Mouse (Mus musculus) heart, embryonic 15.5 days (tissue): ENCODE measurements at regions not wholly inside any gene's neighbourhood (a gene's known extent, or its start where the extent isn't known, plus 50 kb on each side); places are given as distances from the start of the nearest gene placed in this dataset.
A peak's percentile ranks its signal among the peaks of the same experiment; 100 is the strongest.

ENCODE experiments used
- ATAC-seq: fragments of 200-750 bp; cut with Nextera tagmentation; replicated peaks from 2 replicates; pipeline ENCODE4 v1.8.0; 2017; ENCODE audit warnings: low read depth, moderate TSS enrichment; ENCODE audit not compliant: insufficient number of reproducible peaks, insufficient read depth, low FRiP score
- H3K27ac ChIP-seq: fragments of 300-500 bp; sonication (generic); 2 replicates; pipeline ENCODE4 v1.5.1; 2015; ENCODE audit warnings: mild to moderate bottlenecking, inconsistent platforms
- H3K27me3 ChIP-seq: fragments of 300-500 bp; sonication (generic); 2 replicates; pipeline ENCODE4 v1.6.1; 2015; ENCODE audit warnings: inconsistent platforms
- H3K36me3 ChIP-seq: fragments of 300-500 bp; sonication (generic); 2 replicates; pipeline ENCODE4 v1.6.1; 2015; ENCODE audit warnings: mild to moderate bottlenecking, inconsistent platforms
- H3K4me1 ChIP-seq: fragments of 300-500 bp; sonication (generic); replicated peaks from 2 replicates; pipeline ENCODE4 v1.6.1; 2015; ENCODE audit warnings: inconsistent platforms
- H3K4me2 ChIP-seq: fragments of 300-500 bp; sonication (generic); 2 replicates; pipeline ENCODE4 v1.6.1; 2015; ENCODE audit warnings: inconsistent platforms, mild to moderate bottlenecking, moderate library complexity
- H3K4me3 ChIP-seq: fragments of 300-500 bp; sonication (generic); 2 replicates; pipeline ENCODE4 v1.5.1; 2015; ENCODE audit warnings: mild to moderate bottlenecking, inconsistent platforms
- H3K9ac ChIP-seq: fragments of 300-500 bp; sonication (generic); 2 replicates; pipeline ENCODE4 v1.6.1; 2015; ENCODE audit warnings: mild to moderate bottlenecking, inconsistent platforms
- H3K9me3 ChIP-seq: fragments of 300-500 bp; sonication (generic); replicated peaks from 2 replicates; pipeline ENCODE4 v1.6.1; 2016; ENCODE audit warnings: inconsistent platforms
- WGBS: fragments of 180-500 bp; shearing (Covaris S2); methylation state at CpG from one replicate; pipeline ENCODE4 v1.1.7; 2015; ENCODE audit warnings: mixed read lengths; 5-methylcytosine and 5-hydroxymethylcytosine counted together

DNA sequence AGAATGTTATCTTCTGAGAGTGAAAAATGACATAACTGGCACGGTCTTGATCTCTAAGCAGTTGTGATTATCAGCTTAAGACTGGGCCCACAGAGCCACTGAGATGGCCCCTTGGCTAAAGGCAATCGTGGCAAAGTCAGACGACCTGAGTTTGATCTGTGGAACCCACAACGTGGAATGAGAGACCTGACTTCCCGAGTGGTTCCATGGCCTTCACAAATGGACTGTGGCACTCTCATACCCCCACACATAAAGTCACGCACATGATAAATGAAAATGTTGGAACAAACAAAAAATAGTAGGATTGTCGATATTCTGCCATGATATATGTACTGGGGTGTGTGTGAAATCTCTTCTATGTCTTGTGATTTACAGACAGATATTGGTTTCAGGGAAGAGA, 192.5 kb upstream of the Krr1 start:
- Histone ChIP-seq H3K36me3 (no peaks in the 10 kb centered on the region), H3K9me3 (no peaks in the 10 kb centered on the region), H3K9ac (no peak overlapping the region), H3K4me1 (peaks cover 6% of the 10 kb centered on the region; the same call in 1 of the 2 replicates), H3K27ac (no peak overlapping the region), H3K4me2 (no peak overlapping the region), H3K4me3 (no peak overlapping the region), H3K27me3 (no peaks in the 10 kb centered on the region)
- WGBS = 86% methylated on average over 7 of the region's 7 CpGs
- ATAC-seq = no peak

DNA sequence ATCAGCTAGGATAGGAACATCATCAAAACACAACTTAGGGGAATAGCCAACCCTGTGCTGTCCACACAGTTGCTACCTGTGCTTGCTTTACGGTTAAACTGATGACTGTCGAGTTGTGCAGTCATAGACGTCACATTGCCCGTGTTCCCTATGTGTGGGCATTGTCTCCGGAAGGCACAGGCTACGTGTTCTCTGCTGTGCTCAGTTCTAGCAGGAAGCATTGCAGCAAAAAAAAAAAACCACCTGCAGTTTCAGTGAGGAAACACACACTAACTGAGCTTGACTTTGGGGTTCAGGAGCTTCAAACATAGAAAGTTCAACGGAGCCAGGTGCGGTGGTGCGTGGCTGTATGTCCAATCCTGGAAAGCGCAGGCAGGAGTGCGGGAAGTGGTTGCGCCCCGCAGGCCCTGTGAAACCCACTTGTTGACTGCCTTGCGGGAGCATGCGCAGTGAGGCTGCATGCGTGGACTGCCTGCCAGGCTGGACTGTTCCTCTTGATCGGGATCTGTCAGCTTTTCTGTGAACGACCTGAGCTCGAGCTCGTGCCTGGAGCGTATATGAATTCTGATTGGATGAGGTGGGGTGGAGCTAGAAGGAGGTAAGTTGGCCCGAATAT, 190.2 kb upstream of the Krr1 start:
- H3K4me2 ChIP-seq = no peak overlapping the region
- H3K36me3 ChIP-seq = no peaks in the 10 kb centered on the region
- H3K9me3 ChIP-seq = no peaks in the 10 kb centered on the region
- no peaks in the 10 kb centered on the region for H3K27me3 ChIP-seq
- 84% methylated on average over 22 of the region's 22 CpGs for WGBS
- H3K27ac ChIP-seq = no peak overlapping the region
- peaks cover 6% of the 10 kb centered on the region; the same call in 1 of the 2 replicates for H3K4me1 ChIP-seq
- H3K9ac ChIP-seq = no peak overlapping the region
- H3K4me3 ChIP-seq = no peak overlapping the region
- no peak for ATAC-seq

DNA sequence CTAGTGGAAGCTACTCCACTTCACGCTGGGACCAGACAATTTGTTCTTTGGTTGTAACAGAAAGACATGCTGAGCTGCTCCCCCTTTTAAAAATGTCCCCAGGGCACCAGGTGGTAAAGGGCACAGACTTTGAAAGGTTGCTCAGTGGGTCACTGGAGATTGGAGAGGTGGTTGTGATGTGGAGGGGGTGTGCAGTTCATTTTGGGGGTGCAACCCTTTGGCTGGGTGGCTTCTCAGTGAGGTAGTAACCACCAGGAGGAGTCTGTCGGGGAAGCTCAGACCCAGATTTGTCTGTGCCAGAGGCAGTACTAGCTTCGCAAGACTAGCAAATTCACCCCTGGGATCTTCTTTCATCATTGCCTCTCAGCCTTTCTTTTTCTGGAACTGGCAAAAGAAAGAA, 189.0 kb upstream of the Krr1 start:
- Histone ChIP-seq H3K4me2 (no peak overlapping the region), H3K9me3 (no peaks in the 10 kb centered on the region), H3K27me3 (no peaks in the 10 kb centered on the region), H3K36me3 (no peaks in the 10 kb centered on the region), H3K27ac (no peak overlapping the region), H3K4me1 (peaks cover 6% of the 10 kb centered on the region; the same call in 1 of the 2 replicates), H3K4me3 (no peak overlapping the region), H3K9ac (no peak overlapping the region)
- no peak for ATAC-seq
- WGBS = 80% methylated on average over 3 of the region's 3 CpGs

- no peak for ATAC-seq
- Histone ChIP-seq H3K9ac (no peak overlapping the region), H3K27me3 (no peaks in the 10 kb centered on the region), H3K9me3 (no peaks in the 10 kb centered on the region), H3K4me2 (no peak overlapping the region), H3K4me3 (no peak overlapping the region), H3K27ac (no peak overlapping the region), H3K36me3 (no peaks in the 10 kb centered on the region), H3K4me1 (peaks cover 6% of the 10 kb centered on the region; the same call in 1 of the 2 replicates)
- 56% methylated on average over 12 of the region's 12 CpGs for WGBS
These were observed 188.2 kb upstream of the Krr1 start for GRCm38 (mm10) chr10:111784065-111784853.

DNA sequence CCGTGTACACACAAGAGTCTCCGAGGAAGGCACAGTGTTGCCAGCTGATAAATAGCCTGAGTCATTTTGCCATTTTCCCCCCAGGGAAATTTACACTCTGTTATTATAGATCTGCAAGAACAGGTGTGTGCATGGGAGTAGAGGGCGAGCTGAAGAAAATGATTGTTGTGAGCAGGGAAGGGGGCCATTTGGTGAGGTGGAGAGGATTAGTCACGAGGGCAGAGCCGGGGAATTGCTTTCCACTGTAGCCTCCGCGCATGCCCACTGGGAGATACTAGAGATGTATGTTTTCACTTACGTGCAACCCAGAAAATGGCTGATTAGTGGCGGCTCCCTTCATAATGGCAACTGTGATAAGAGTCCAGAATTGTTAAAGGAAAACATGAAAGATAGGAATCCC, 185.3 kb upstream of the Krr1 start:
- Histone ChIP-seq H3K4me1 (peaks cover 6% of the 10 kb centered on the region; the same call in 1 of the 2 replicates), H3K27ac (no peak overlapping the region), H3K36me3 (no peaks in the 10 kb centered on the region), H3K4me3 (no peak overlapping the region), H3K27me3 (no peaks in the 10 kb centered on the region), H3K9me3 (no peaks in the 10 kb centered on the region), H3K4me2 (no peak overlapping the region), H3K9ac (no peak overlapping the region)
- ATAC-seq = no peak
- 63% methylated on average over 9 of the region's 9 CpGs for WGBS

DNA sequence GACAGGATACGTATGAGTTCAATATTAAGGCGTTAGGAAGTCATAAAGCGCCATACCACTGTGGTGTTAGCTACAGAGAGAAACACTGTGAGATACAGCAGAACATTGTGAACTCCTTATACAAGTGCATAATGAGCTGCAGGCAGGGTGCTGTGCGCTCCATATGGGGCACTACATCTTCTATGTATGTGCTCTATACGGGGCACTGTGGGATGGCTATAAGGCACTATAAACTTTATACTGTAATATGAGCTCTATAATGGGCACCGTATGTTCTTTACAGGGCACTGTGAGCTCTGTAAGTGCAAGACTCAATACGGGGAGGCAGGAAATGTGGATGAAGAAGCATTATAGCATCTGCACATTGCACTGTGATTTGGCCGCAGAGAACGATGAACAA, 183.2 kb upstream of the Krr1 start:
- Histone ChIP-seq H3K4me2 (no peak overlapping the region), H3K9me3 (no peaks in the 10 kb centered on the region), H3K4me3 (no peak overlapping the region), H3K27me3 (no peaks in the 10 kb centered on the region), H3K36me3 (no peaks in the 10 kb centered on the region), H3K9ac (no peak overlapping the region), H3K27ac (no peak overlapping the region), H3K4me1 (peaks cover 6% of the 10 kb centered on the region; the same call in 1 of the 2 replicates)
- WGBS = 91% methylated on average over 9 of the region's 9 CpGs
- ATAC-seq = no peak

- no peak for ATAC-seq
- H3K4me1 ChIP-seq = peaks cover 3% of the 10 kb centered on the region; the same call in 1 of the 2 replicates
- no peak overlapping the region for H3K27ac ChIP-seq
- H3K9ac ChIP-seq = no peak overlapping the region
- H3K9me3 ChIP-seq = no peaks in the 10 kb centered on the region
- no peaks in the 10 kb centered on the region for H3K36me3 ChIP-seq
- no peak overlapping the region for H3K4me2 ChIP-seq
- WGBS = 86% methylated on average over 2 of the region's 2 CpGs
- no peak overlapping the region for H3K4me3 ChIP-seq
- no peaks in the 10 kb centered on the region for H3K27me3 ChIP-seq
These were observed 181.6 kb upstream of the Krr1 start for GRCm38 (mm10) chr10:111790911-111791310.

DNA sequence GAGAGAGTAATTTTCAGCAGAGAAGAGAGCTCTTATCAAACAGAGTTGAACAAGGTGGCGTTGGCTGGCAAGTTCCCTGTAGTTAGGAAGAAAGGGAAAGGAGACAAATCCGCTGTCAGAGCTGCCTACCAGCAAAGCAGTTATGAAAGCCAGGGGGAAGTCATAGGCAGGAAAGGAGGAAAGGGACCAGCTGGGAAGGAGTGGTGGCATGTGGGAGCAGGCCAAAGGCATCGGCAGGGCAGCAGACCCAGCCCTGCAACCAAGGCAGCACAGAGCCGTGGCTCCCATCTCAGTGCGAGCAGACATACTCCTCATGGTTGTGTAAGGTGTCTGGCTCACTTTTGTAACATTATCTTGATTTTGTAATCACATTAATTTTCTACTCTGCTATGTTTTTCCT, 177.4 kb upstream of the Krr1 start:
- no peak overlapping the region for H3K9ac ChIP-seq
- no peak for ATAC-seq
- H3K27ac ChIP-seq = peak overlapping the region; percentile 4; the same call in 1 of the 2 replicates
- H3K4me2 ChIP-seq = no peak overlapping the region
- peaks cover 3% of the 10 kb centered on the region; the same call in 1 of the 2 replicates for H3K4me1 ChIP-seq
- 45% methylated on average over 5 of the region's 5 CpGs for WGBS
- no peaks in the 10 kb centered on the region for H3K27me3 ChIP-seq
- no peaks in the 10 kb centered on the region for H3K36me3 ChIP-seq
- H3K4me3 ChIP-seq = no peak overlapping the region
- no peaks in the 10 kb centered on the region for H3K9me3 ChIP-seq

GRCm38 (mm10) chr10:111795756-111796155, 176.7 kb upstream of the Krr1 start:
- peaks cover 3% of the 10 kb centered on the region for H3K4me1 ChIP-seq
- no peak for ATAC-seq
- no peak overlapping the region for H3K27ac ChIP-seq
- no peaks in the 10 kb centered on the region for H3K9me3 ChIP-seq
- no peak overlapping the region for H3K4me3 ChIP-seq
- H3K9ac ChIP-seq = no peak overlapping the region
- no peaks in the 10 kb centered on the region for H3K27me3 ChIP-seq
- no peaks in the 10 kb centered on the region for H3K36me3 ChIP-seq
- WGBS = 62% methylated on average over 3 of the region's 3 CpGs
- no peak overlapping the region for H3K4me2 ChIP-seq

DNA sequence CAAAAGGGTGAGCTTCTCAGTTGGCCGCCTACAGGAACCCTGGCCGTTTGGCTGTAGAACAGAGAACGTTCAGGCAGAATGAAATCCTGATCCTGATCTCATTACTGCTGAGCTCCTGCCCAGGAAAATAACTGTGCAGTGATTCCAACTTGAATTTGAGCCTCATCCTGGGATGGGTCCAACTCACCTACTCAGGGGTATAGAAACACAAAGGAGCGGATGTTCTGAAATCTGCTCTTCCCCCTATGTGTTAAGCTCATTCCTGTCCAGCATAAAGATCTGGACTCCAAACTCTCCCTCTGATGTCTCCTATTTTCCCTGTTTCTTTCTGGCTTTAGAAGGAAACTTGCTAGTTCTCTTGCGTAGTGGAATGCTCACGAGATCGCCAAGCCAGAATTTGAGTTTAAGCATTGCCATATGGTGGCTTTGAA, 173.6 kb upstream of the Krr1 start:
- no peaks in the 10 kb centered on the region for H3K36me3 ChIP-seq
- WGBS = 85% methylated on average over 7 of the region's 7 CpGs
- no peaks in the 10 kb centered on the region for H3K9me3 ChIP-seq
- peaks cover 17% of the 10 kb centered on the region for H3K4me1 ChIP-seq
- H3K9ac ChIP-seq = no peak overlapping the region
- no peaks in the 10 kb centered on the region for H3K27me3 ChIP-seq
- H3K4me3 ChIP-seq = no peak overlapping the region
- no peak overlapping the region for H3K4me2 ChIP-seq
- no peak for ATAC-seq
- H3K27ac ChIP-seq = no peak overlapping the region

- H3K9ac ChIP-seq = no peak overlapping the region
- H3K36me3 ChIP-seq = no peaks in the 10 kb centered on the region
- no peaks in the 10 kb centered on the region for H3K9me3 ChIP-seq
- no peak overlapping the region for H3K4me2 ChIP-seq
- ATAC-seq = no peak
- no peaks in the 10 kb centered on the region for H3K27me3 ChIP-seq
- H3K4me1 ChIP-seq = peaks cover 18% of the 10 kb centered on the region
- WGBS = 71% methylated on average over 14 of the region's 14 CpGs
- no peak overlapping the region for H3K4me3 ChIP-seq
- no peak overlapping the region for H3K27ac ChIP-seq
These were observed 172.4 kb upstream of the Krr1 start for GRCm38 (mm10) chr10:111799850-111800589.
